Mouse (Mus musculus) limb, embryonic 10.5 days (tissue): Measurements from ENCODE around the gene Nrip1. TPM values are rescaled to one million over a fixed set of nuclear protein-coding genes. Genes with fewer than 3 reads are reported as not detected.

Experiments
- DNase-seq: peaks from one replicate; pipeline ENCODE4 v3.0.0-alpha.2; 2017; ENCODE audit warnings: low spot score
- H3K27ac ChIP-seq: fragments of 300-500 bp; sonication (generic); 2 replicates; pipeline ENCODE4 v1.5.1; 2016; ENCODE audit warnings: mild to moderate bottlenecking
- H3K27me3 ChIP-seq: fragments of 300-500 bp; sonication (generic); 2 replicates; pipeline ENCODE4 v1.6.1; 2016; ENCODE audit warnings: low read depth, mild to moderate bottlenecking; ENCODE audit not compliant: poor library complexity, severe bottlenecking
- H3K36me3 ChIP-seq: fragments of 300-500 bp; sonication (generic); 2 replicates; pipeline ENCODE4 v1.6.1; 2016; ENCODE audit warnings: mild to moderate bottlenecking, moderate library complexity
- H3K4me1 ChIP-seq: fragments of 300-500 bp; sonication (generic); 2 replicates; pipeline ENCODE4 v1.6.1; 2016
- H3K4me3 ChIP-seq: fragments of 300-500 bp; sonication (generic); 2 replicates; pipeline ENCODE4 v1.5.1; 2016; ENCODE audit warnings: mild to moderate bottlenecking, moderate library complexity
- H3K9me3 ChIP-seq: fragments of 300-500 bp; sonication (generic); replicated peaks from 2 replicates; pipeline ENCODE4 v1.6.1; 2016; ENCODE audit warnings: mild to moderate bottlenecking
- WGBS: fragments of 180-500 bp; shearing (Covaris S2); methylation state at CpG from one replicate; pipeline ENCODE4 v1.1.7; 2016; 5-methylcytosine and 5-hydroxymethylcytosine counted together
- polyA plus RNA-seq: library from polyadenylated mRNA; unstranded; fragments of >200 nt; fragmentation: Nextera tagmentation; extraction: Ambion mirVana; gene quantifications from 2 replicates; pipeline ENCODE4 v1.2.1, GENCODE M21; 2016

Nrip1 gene
- polyA plus RNA-seq, 1 experiment from 2014 or later: 37.3 TPM

DNA sequence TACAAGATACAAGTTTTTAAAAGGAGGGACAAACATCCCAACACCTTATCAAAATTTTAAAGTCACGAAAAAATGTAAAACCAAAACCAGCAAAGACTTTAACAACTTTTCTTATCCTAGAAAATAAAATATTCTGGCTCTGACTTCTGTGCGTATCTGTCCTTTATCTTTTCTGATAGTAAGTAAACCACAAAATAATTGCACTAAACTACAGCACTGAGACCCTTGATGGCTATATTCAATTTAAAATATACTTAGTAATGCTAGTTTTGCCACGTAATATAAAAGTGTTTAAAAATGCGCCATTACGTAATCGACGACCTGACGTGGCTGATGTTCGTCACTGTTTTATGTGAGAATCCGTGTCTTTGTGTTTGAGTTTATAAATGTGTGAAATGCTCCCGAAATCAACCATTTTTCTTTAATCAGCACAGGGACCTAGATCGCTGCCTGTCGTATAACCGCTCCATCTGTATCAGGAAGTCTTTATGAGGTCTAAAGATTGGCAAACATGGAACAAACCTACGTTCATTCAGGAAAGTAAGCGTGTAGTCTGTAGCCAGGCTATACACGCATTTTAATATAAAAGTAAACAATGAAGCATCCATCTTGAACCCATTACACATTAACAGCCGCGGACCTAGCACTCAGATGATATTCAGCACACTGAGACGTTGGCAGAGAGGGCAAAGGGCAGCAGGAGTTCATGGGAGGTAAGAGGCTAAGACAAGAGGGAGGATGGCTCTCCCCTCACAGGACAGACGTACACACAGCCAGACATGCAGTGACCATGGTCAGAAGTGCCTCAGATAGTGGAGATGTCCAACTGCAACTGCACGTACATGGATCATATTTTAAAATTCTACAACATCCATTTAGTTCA is 56.4 kb downstream of the Nrip1 start:
- H3K9me3 ChIP-seq: no peaks in the 10 kb centered on the region
- no peaks in the 10 kb centered on the region for H3K36me3 ChIP-seq
- DNase-seq: no peak
- H3K4me1 ChIP-seq: peaks cover 37% of the 10 kb centered on the region
- 89% methylated on average over 22 of the region's 22 CpGs for WGBS
- no peak overlapping the region for H3K27ac ChIP-seq
- H3K27me3 ChIP-seq: no peaks in the 10 kb centered on the region
- H3K4me3 ChIP-seq: no peak overlapping the region

DNA sequence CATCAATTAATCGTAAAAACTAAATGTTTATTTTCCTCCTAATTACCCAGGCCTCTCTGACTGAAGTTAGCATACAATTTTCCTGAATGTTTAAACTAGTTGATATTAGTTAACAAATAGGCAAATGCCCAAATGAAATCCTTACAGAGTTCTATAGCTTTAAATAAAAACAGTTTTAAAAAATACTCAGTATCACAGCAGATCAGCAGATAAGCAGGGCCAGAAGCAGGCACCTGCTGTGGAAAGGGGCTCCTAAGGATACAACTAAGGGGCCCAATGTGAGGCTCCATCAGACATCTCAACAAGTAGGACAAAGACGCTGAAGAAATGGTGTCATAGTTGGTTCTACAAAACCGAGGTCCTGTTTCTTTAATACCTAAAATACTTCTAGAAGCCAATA is 58.0 kb downstream of the Nrip1 start:
- H3K4me1 ChIP-seq: peaks cover 22% of the 10 kb centered on the region
- no peaks in the 10 kb centered on the region for H3K9me3 ChIP-seq
- WGBS: 93% methylated on average over 3 of the region's 3 CpGs
- H3K27me3 ChIP-seq: no peaks in the 10 kb centered on the region
- no peak overlapping the region for H3K27ac ChIP-seq
- no peak overlapping the region for H3K4me3 ChIP-seq
- H3K36me3 ChIP-seq: no peaks in the 10 kb centered on the region
- DNase-seq: no peak

DNA sequence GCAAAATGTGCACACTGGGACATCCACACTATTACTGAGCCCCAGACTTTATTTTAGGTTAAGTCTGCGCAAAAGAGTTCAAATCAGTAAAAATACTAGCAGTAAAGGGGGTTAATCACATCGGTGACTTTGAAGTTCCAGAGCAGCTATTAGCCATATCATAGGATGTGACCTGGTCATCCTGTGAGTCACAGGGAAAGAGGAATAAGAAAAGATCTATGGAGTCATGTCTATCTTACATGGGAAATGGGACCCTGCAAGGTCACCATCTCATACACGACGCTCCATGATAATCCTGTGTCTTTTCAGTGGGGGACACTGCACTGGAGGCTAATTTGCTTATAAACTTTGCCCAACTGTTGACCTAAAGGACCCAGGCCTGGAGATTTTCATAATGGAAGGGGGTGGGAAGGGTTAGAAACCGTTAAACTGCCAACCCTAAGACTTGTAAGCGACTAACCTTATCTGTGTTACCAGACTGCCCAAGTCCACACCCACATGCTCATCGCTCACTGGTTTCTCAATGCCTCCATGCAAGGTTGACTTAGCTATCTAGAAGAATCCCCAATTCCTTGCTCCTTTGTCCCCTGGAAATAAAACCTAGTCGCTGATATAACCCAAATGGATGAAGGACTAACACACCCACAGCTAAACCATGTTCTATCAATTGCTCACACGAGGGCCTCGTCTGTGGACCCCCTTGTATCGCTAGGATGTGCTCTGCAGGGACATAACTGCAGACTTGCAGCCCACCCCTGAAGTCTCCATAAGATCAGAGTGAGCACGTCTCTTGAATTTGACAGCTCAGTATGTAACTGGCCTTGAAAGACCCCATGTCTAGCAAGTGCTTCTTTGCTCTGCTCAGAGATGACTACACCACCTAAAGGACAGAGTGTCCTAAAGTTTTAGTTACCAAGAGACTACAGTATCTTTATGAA is 59.3 kb downstream of the Nrip1 start:
- WGBS: 84% methylated on average over 12 of the region's 12 CpGs
- Histone ChIP-seq H3K27ac (no peak overlapping the region), H3K27me3 (no peaks in the 10 kb centered on the region), H3K36me3 (peaks cover 5% of the 10 kb centered on the region), H3K9me3 (no peaks in the 10 kb centered on the region), H3K4me1 (peaks cover 9% of the 10 kb centered on the region), H3K4me3 (no peak overlapping the region)
- DNase-seq: no peak

DNA sequence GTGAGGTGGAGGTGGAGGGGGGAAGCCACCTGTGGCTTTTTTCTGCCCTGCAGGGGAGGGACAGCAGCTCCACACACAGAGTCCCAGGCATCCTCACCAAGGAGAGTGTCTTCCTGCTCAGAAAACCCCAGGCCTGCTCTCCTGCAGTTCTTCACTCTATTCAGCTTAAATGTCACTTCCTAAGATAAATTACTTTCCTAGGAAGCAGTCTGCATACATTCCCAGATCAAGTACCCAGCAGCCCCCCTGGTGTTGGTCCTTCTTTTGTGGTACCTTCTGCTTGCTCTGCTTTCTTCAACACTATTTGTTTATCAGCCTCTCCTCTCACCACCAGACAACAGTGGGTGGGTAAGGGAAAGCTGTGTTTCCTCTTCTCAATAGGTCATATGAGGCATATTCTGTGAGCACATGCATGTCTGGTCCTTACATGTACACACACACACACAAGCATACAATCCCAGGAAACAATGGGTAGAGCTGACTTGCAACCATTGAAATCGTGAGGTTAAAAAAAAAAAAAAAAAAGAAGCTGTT is 60.7 kb downstream of the Nrip1 start:
- 0 out of 2 replicates have a peak, but pooled peaks cover 2% of the 10 kb centered on the region for H3K4me1 ChIP-seq
- H3K9me3 ChIP-seq: no peaks in the 10 kb centered on the region
- no peak for DNase-seq
- H3K27me3 ChIP-seq: no peaks in the 10 kb centered on the region
- no peak overlapping the region for H3K27ac ChIP-seq
- H3K36me3 ChIP-seq: peaks cover 11% of the 10 kb centered on the region
- 52% methylated on average over 1 of the region's 1 CpGs for WGBS
- H3K4me3 ChIP-seq: no peak overlapping the region

DNA sequence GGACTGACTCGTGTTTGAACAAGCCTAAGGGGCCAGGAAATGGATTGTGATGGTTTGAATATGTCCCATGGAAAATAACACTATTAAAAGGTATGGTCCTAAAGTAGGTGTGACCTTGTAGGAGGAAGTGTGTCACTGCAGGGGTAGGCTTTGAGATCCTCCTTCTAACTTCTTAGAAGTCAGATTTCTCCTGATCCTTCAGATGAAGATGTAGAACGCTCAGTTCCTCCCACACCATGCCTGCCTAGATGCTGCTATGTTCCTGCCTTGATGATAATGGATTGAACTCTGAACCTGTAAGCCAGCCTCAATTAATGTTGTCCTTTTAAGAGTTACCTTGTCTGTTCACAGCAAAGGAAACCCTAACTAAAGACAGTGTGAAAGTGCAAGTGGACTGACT is 62.8 kb downstream of the Nrip1 start:
- Histone ChIP-seq H3K4me1 (no peaks in the 10 kb centered on the region), H3K27ac (no peak overlapping the region), H3K27me3 (no peaks in the 10 kb centered on the region), H3K36me3 (peaks cover 11% of the 10 kb centered on the region), H3K9me3 (no peaks in the 10 kb centered on the region), H3K4me3 (no peak overlapping the region)
- WGBS: 82% methylated on average over 2 of the region's 2 CpGs
- no peak for DNase-seq

DNA sequence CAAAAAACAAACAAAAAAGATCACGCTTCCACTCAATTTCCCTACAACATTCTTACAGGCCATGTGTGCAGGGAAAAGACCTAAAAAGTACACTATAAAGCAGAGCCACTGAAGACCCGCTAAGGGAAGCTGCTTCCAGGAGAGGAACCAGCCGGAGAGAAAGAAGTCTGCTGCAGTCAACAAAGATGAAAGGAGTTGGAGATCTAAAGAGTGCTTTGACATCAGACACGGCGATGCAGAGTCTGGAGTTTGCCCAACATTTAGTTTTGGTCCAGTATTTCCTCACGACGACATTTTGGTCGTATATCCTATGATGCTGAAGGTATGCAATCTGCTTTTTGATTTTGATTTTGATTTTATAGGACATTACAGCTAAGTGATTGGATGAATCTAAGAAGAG is 63.3 kb downstream of the Nrip1 start:
- Histone ChIP-seq H3K4me3 (no peak overlapping the region), H3K27ac (no peak overlapping the region), H3K4me1 (no peaks in the 10 kb centered on the region), H3K36me3 (peaks cover 11% of the 10 kb centered on the region), H3K9me3 (no peaks in the 10 kb centered on the region), H3K27me3 (no peaks in the 10 kb centered on the region)
- WGBS: 58% methylated on average over 8 of the region's 8 CpGs
- DNase-seq: no peak

DNA sequence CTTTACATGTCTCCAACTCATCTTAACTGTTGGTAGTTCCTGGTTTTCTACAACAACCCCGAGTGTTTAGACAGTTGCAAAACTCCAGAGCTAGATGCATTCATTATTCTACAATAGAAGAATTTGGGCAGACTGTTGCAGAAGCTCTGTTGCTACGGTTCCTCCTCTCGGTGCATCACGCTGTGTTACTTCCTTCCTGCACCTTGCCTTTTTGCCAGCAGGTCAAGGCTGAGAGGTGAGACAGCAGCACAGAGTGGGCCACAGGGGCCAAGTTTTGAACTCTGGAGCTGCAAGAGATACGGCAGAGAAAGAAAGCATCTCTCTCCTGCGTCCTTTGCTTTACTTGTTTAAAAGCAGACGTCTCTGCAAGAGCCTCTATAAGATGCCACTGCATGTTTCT is 64.3 kb downstream of the Nrip1 start:
- Histone ChIP-seq H3K27ac (no peak overlapping the region), H3K4me3 (no peak overlapping the region), H3K27me3 (no peaks in the 10 kb centered on the region), H3K4me1 (no peaks in the 10 kb centered on the region), H3K36me3 (peaks cover 11% of the 10 kb centered on the region), H3K9me3 (no peaks in the 10 kb centered on the region)
- no peak for DNase-seq
- WGBS: 90% methylated on average over 7 of the region's 7 CpGs

DNA sequence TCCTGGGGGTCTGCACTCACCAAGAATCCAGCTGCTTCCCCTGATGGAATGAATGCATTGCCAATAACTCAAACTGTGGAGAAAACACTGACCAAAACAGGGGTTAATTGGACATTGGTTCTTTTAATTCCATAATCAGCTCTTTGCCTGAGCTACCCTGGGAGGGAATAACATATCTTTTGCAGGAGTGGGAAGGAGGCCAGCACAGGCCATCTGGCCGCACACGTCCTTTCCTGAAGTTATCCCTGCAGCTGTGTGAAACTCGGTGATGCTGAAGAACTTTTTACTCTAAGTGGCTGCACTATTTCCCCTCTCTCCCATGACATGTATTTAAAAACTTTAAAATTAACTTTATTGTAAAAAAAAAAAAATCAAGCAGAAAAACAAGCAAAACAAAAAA is 66.6 kb downstream of the Nrip1 start:
- Histone ChIP-seq H3K27me3 (no peaks in the 10 kb centered on the region), H3K4me3 (no peak overlapping the region), H3K9me3 (no peaks in the 10 kb centered on the region), H3K4me1 (no peaks in the 10 kb centered on the region), H3K36me3 (peaks cover 11% of the 10 kb centered on the region), H3K27ac (no peak overlapping the region)
- DNase-seq: no peak
- 83% methylated on average over 3 of the region's 3 CpGs for WGBS

DNA sequence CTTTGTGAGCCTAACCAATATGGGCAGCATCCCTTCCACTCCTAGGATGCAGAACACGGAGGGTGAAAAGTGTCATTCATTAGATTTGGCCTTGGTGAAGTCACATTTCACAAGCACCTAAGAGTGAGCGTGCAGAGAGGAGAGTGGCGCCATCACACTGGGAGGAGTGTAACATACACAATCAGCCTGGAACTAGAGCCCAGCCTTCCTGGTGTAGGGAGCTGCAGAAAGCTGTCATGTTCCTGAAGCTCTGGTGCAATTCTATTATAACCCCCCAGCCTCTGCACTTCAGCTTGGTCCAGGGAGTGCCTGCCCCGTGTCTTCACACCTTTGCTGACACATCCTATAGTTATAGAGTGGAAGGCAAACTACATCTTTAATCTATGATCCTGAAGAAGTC is 67.2 kb downstream of the Nrip1 start:
- WGBS: 91% methylated on average over 4 of the region's 4 CpGs
- H3K27me3 ChIP-seq: no peaks in the 10 kb centered on the region
- H3K4me1 ChIP-seq: peaks cover 5% of the 10 kb centered on the region; the same call in 1 of the 2 replicates
- H3K27ac ChIP-seq: no peak overlapping the region
- H3K36me3 ChIP-seq: peaks cover 11% of the 10 kb centered on the region
- DNase-seq: no peak
- H3K4me3 ChIP-seq: no peak overlapping the region
- H3K9me3 ChIP-seq: no peaks in the 10 kb centered on the region

DNA sequence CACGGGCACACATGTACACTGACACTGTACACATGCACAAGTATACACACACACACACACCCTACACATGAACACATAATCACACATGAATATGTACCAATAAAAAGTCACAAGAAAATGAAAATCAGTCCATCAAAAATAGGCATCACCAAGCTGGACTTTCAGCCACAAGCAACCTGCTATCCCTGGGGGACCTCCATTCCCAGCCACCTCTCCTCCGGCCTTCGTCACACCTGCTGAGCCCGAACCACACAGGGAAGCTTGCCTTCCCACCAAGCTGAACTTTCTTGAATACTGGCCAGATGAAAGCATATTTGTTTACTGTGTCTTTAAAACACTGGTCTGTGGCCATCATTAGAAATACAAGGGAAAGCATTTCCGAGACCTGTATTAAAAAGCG is 70.2 kb downstream of the Nrip1 start:
- Histone ChIP-seq H3K9me3 (no peaks in the 10 kb centered on the region), H3K36me3 (no peaks in the 10 kb centered on the region), H3K27ac (no peak overlapping the region), H3K4me3 (no peak overlapping the region), H3K27me3 (no peaks in the 10 kb centered on the region), H3K4me1 (peaks cover 8% of the 10 kb centered on the region; the same call in 1 of the 2 replicates)
- 95% methylated on average over 6 of the region's 6 CpGs for WGBS
- DNase-seq: no peak

DNA sequence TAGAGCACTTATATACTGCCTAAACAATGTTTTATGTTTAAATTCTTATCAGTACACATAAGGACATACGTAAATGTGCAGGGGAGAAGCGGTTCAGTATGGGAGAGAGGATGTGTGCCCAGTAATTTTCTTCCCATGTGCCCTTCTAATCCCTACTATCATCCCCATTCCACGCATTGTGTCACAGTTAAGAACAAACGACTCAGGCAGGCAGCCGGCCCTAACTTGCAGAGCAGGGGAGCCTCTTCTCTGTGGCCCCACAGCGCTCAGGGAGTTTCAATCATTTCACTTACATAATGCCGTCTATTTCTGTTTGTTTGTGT is 71.9 kb downstream of the Nrip1 start:
- no peak for DNase-seq
- H3K36me3 ChIP-seq: no peaks in the 10 kb centered on the region
- 75% methylated on average over 7 of the region's 7 CpGs for WGBS
- peaks cover 8% of the 10 kb centered on the region; the same call in 1 of the 2 replicates for H3K4me1 ChIP-seq
- no peaks in the 10 kb centered on the region for H3K27me3 ChIP-seq
- no peak overlapping the region for H3K4me3 ChIP-seq
- no peaks in the 10 kb centered on the region for H3K9me3 ChIP-seq
- no peak overlapping the region for H3K27ac ChIP-seq

DNA sequence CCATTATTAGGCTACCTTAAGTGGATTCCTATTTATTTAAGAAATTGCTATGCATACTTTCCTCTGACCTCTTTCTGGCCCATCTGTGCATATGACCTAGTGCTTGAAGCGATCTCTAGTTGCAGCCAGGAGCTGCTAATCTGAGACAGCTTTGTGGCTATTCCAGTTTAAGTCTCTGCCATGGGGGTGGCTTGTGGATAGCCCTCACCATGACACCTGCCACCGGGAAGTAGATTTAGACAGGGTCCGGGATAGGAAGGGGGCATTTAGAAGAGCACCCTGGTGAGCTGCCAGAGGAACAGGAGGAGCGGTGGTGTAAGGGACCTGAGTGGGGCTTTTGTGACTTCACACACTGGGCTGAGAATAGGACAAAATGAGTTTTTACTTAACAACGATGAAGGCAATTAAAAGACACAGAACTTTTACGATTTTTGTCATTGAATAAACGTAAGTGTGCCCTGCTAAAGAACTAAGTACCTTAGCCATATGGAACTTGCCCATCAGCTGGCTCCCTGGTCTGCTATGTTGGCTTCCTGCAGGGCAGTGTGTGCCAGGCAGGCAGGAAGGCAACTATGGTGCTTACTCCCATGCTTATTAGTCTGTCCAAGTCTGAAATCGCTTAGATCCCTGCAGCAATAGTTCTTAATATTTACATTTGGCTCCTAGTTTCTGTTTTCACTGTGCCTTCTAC is 72.4 kb downstream of the Nrip1 start:
- H3K4me1 ChIP-seq: peaks cover 8% of the 10 kb centered on the region; the same call in 1 of the 2 replicates
- no peaks in the 10 kb centered on the region for H3K27me3 ChIP-seq
- no peak overlapping the region for H3K27ac ChIP-seq
- 82% methylated on average over 8 of the region's 8 CpGs for WGBS
- DNase-seq: no peak
- no peaks in the 10 kb centered on the region for H3K36me3 ChIP-seq
- H3K9me3 ChIP-seq: no peaks in the 10 kb centered on the region
- no peak overlapping the region for H3K4me3 ChIP-seq
